Mouse (Mus musculus): ENCODE measurements around the gene Serpinb3a.
"Not testable (repeated sequence)": the region's sequence is repeated elsewhere in the genome, so short reads cannot be mapped to it uniquely, and the experiment has no call there.

Gene Serpinb3a

GRCm38 (mm10) chr1:107052203-107052602 lies at the start of gene Serpinb3a:
TSS of gene Serpinb3a (minus strand) at chr1:107052303.
- no peak for DNase-seq

- DNase-seq: no peak
These were observed 46.3 kb upstream of the Serpinb3a start for GRCm38 (mm10) chr1:107098417-107098816.

GRCm38 (mm10) chr1:107083406-107083805 lies 31.3 kb upstream of the Serpinb3a start, which contains the start of gene Serpinb3d:
TSS of gene Serpinb3d (minus strand) at chr1:107083506.
- no peak for DNase-seq

- DNase-seq: not testable (repeated sequence)
These were observed 17.9 kb downstream of the Serpinb3a start for GRCm38 (mm10) chr1:107034236-107034635.

GRCm38 (mm10) chr1:107025886-107026285 lies 26.2 kb downstream of the Serpinb3a start:
- DNase-seq: no peak

- DNase-seq: no peak
These were observed 36.9 kb downstream of the Serpinb3a start for GRCm38 (mm10) chr1:107015210-107015609.

GRCm38 (mm10) chr1:107014530-107014929 lies 37.6 kb downstream of the Serpinb3a start:
- DNase-seq: no peak

- no peak for DNase-seq
These were observed 45.8 kb downstream of the Serpinb3a start for GRCm38 (mm10) chr1:107006316-107006715.

GRCm38 (mm10) chr1:107001754-107002153 lies 50.3 kb downstream of the Serpinb3a start:
- no peak for DNase-seq

- no peak for DNase-seq
These were observed 51.7 kb downstream of the Serpinb3a start for GRCm38 (mm10) chr1:107000424-107000823.

Measured in cerebellum, adult 8-10 months (tissue).